Mouse (Mus musculus) kidney, adult 8-10 months (tissue): ENCODE results near the gene Olfr1359.
"Not testable (repeated sequence)": the region's sequence is repeated elsewhere in the genome, so short reads cannot be mapped to it uniquely, and the experiment has no call there.

Experiments used
- DNase-seq, 2 experiments: peaks; one replicate each; pipeline ENCODE4 v3.0.0; 2022

Gene Olfr1359

DNA sequence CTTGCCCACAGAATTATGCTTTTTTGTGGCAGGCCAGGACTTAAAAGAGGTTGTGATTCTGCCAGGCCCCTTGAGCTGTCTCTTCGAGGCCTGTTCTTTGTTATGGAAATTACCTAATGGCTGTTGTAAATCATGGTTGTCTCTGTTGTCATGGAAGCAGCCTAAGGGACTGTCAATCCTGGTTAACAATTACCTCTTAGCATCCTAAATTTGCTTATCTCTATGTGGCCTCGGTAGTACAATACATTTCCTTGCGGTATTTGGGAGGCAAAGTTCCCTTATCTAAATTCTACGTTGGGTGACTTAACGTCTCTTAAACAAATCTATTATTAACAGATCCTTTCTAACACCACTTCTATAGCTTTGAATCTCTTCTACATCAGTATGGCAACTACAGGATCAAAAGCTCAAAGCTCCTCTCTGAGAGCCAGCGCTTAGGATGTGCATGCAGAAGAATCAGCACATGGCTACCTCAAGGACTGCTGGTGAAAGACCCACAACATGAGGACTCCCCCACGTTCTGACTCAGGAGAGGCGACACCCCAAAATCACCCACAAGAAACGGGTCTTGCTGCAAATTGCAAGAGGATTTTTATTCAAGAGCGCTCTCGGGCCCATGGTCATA lies 30.1 kb downstream of the Olfr1359 start:
- DNase-seq = no peak

DNA sequence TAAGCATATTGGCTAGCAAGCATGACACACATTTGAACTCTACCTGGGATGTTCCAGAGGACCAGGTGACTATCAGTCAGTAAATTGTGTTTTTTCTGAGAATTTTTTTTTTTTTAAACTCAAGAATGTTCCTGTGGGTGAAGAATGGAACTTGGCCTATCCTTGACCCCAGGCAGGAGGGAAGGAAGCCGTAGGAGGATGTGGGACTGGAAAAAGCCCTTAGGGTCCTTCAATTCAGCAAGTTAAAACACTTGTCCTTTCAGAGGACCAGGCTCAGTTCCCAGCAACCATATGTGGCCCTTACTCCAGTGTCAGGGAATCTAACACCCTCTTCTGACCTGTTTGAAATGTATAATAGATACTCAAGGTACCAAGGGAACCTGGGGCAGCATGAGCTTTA lies 31.6 kb downstream of the Olfr1359 start:
- DNase-seq = no peak

DNA sequence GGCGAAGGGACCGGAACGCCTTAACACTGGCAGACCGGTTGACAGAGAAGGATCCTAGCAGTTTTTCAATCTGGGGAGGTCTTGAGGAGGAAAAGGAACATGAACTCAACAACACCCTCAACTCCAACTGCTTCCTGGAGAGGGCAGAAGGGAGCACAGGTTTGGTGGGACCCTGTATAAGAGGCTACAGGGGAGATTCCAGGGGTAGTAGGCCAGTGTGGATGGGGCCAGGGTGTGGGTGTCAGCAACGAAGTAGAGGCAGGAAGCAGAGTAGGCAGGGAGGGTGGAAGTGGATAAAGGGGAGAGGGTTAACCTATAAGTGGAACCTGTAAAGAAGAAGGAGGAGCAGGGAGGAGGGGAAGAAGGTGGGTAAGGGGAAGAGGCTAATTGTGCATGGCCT lies 35.6 kb downstream of the Olfr1359 start:
- DNase-seq = no peak

DNA sequence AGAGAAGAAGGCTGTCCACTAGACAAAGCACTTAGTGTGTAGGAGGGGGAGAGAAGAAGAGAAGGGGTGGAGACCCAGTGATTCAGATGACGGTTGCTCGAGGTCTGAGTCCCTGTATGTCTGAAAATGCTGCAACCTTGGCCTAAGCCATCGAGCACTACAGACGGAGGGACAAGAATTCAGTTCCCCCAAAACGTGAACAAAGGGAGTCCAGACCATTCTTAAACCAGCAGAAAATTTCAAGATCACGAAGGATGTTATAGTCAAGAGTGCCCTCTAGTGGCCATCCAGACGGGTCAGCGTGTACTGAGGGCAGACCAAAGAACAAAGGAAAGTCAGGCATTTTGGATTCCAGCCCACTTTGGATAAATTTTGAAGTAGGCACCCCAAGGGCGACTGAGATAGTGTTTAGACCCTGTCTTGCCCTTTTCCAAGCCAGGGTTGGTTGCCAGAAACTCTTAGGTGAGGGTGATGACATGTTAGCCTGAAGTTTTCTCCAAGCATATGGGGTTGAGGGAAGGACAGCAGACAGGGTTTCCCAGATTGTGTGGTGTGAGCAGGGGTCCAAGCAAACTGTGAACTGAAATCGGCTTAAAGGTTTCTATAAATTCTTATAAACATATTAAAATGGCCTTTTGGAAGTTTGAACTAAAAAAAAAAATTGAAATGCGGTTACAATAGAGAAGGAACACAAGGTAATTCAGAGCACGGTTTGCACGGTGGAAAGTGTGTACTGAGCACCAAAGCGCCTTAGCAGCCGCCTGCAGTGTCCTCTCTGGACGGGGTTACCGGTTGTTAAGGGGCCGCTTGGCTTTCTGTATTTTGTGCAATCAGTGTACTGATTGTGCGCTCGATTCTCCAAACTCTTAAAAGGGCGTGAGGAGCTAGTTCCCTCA lies 36.3 kb downstream of the Olfr1359 start:
- DNase-seq = peak; percentile 64 to 68

DNA sequence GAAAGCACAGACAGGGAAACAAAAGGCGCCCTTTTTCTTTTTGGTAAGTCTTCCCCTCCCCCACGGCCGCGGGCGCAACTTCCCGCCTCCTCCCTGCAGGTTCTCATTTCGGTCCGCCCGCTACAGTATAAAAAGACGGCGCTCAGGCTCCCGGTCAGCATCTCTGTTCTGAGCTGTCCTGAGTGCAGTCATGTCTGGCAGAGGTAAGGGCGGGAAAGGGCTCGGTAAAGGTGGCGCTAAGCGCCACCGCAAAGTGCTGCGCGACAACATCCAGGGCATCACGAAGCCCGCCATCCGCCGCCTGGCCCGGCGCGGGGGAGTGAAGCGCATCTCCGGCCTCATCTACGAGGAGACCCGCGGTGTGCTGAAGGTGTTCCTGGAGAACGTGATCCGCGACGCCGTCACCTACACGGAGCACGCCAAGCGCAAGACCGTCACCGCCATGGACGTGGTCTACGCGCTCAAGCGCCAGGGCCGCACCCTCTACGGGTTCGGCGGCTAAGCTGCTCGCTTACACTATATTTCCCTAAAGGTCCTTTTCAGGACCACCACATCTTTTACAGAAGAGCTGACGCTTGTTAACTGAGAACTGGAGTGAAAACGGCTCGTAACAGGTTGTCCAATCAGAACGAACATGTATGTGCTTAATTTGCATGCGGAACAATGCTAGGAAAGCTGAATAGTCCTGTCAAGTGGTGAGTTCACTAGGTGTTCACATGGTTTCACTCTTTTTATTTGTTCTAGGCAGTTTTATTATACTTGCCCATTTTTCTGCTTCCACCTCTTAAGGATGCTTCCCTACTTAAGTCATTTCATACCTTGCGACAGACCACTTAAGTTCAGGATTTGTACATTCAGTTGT lies 37.2 kb downstream of the Olfr1359 start, which contains the start of gene Hist1h4j:
Gene Hist1h4j (plus strand): TSS at position 159 of the 862 bp plus-strand sequence.
- not testable (repeated sequence) for DNase-seq

DNA sequence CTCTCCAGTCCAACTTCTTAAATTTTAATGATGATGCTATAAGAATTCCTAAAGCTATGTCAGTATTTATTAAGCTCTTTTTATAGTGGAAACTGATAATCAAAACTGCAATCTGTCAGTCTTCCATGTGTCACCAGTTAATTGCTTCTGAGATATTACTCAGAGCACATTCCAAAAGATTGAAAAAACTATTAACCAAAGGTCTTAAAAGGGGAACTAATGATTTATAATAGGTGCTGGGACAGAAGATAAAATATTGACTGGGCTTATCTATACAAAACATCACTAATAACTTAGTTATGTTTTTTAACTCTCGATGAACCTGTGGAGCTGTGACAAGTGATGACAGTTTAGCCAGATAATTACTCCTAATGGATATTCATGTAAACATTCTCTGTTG lies 47.1 kb downstream of the Olfr1359 start:
- DNase-seq = no peak

DNA sequence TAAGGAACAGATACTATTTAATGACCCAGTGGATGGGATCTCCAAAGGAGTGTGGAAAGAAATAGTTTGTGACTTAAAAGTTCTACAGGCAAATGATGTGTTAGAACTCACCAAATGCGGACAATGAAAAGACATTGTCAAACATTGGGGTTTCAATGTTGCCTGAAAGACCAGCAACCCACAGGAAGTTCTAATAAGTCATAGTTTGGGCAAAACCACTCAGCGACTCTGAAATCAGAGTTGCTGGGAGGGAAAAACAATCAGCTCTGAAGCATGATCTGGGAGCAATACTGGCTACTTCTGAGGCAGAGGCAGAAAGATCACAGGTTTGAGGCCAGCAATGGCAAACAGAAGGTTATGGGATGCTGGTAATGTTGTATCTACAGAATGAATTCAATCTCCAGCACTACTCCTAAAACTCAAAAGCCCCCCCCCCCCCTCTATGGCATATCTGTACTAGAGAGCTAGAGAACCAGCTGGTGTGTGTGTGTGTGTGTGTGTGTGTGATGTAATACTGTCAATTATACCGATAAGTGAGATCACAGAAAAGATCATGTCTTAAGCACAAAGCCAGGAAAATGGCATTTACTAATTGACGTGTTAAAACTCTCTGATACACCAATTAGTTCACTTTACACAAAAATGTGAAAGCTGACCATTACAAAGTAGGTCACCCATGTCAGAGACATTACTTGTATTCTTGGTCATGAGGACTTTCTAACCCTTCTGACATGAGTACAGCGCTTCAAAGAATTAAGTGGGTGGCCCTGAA lies 51.7 kb downstream of the Olfr1359 start:
- no peak for DNase-seq

DNA sequence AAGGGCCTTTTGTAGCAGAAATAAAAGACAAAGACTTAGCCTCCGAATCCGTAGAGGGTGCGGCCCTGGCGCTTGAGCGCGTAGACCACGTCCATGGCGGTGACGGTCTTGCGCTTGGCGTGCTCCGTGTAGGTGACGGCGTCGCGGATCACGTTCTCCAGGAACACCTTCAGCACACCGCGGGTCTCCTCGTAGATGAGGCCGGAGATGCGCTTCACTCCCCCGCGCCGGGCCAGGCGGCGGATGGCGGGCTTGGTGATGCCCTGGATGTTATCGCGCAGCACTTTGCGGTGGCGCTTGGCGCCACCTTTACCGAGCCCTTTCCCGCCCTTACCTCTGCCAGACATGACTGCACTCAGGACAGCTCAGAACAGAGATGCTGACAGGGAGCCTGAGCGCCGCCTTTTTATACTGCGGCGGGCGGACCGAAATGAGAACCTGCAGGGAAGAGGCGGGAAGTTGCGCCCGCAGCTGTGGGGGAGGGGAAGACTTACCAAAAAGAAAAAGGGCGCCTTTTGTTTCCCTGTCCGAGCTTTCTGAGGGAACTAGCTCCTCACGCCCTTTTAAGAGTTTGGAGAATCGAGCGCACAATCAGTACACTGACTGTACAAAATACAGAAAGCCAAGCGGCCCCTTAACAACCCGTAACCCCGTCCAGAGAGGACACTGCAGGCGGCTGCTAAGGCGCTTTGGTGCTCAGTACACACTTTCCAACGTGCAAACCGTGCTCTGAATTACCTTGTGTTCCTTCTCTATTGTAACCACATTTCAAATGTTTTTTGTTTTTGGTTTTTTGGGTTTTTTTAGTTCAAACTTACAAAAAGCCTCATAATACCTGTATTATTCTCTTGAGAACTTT lies 52.5 kb downstream of the Olfr1359 start, which contains the start of gene Hist1h4k:
Gene Hist1h4k (minus strand): TSS at position 347 of the 859 bp plus-strand sequence.
- peak; percentile 58 to 68 for DNase-seq

DNA sequence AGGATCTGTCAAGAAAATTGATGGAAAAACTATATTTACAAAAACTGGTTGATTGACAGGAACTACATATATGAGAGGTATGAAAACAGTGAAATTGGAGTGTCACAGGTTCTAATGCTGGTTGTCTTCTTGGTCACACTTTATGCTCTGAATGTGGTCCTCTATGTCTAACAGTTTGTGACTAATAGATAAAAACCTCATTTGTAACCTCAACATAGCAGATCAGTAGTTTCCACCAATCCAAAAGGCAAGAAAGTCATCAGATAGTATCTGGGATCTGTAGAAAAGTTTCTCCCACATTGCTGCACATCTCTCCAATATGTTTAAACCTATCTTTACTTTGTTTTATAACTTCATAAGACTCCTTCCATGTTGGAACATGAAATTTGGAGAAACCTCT lies 53.5 kb downstream of the Olfr1359 start:
- DNase-seq = no peak

DNA sequence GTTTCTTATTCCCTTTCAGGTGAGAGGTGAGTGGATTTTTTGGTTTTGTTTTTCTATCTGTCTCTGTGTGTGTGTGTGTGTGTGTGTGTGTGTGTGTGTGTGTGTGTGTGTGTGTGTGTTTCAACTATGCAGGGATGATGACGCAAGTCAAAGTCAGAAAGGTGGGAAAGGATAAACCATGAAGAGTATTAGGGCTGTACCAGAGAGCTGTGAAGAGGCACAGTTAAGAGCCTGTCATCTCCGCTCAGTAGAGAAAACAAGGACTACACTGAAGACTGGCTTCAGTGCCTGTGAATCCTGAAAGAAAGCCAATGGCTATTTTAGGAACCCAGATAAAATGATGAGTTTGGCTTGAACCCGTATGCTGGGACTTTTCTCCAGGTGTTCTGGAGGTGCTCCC lies 53.9 kb downstream of the Olfr1359 start:
- DNase-seq = no peak

DNA sequence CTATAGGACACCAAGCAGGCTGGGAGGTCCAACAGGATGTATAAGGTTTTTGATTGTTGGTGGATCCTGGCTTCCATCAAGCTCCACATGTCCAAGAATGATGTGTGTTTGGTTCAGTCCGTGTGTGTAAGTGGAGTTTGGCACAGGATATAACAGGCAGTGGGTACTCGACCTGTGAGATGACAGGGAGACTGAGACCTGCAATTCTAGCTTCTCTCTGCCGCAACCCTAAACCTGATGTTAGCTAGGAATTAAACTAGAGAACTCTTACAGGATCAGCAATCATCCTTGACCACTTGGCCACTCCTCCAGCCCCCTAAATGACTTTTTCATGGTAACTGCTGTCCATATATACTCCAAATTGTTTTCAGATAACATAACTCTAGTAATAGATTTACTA lies 54.4 kb downstream of the Olfr1359 start:
- DNase-seq = no peak

DNA sequence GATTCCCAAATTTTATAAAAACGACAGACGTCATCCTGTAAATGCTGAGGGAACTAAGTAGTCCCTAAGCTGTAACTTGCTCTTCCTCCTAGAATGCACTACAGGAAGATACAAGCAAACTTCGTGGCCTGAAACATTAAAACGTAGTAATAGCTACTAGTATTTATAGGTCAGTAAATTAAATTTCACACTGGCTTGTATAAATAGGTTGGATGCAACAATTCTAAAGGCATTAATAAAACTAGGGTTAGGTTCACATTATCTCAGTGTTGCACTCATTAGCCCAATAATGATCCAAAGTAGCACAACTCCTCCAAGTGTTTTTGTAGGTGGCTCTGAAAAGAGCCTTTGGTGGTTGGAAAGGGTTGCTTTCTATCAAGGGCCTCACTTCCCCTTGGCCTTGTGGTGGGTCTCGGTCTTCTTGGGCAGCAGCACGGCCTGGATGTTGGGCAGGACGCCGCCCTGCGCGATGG lies 55.2 kb downstream of the Olfr1359 start:
- no peak for DNase-seq

DNA sequence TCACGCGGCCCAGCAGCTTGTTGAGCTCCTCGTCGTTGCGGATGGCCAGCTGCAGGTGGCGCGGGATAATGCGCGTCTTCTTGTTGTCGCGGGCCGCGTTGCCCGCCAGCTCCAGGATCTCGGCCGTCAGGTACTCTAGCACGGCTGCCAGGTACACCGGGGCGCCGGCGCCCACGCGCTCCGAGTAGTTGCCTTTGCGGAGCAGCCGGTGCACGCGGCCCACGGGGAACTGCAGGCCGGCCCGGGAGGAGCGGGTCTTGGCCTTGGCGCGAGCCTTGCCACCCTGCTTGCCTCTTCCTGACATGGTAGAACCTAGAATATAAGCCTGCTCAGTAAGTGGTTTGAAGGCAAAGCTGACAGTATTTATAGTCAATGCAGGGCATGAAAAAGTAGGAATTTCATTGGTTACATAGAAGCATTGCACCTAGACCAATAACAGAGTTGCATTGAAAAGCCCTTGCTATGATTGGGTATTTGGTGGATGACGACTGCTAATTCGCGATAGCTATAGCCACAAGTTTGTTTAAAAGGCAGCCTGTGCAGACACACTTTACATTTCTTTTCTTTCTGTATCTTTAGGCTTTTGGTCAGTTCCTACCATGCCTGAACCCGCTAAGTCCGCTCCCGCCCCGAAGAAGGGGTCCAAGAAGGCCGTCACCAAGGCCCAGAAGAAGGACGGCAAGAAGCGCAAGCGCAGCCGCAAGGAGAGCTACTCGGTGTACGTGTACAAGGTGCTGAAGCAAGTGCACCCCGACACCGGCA lies 55.8 kb downstream of the Olfr1359 start, which contains the start of the genes Hist1h2ak and Hist1h2bn:
Gene Hist1h2ak (minus strand): TSS at position 304 of the 762 bp plus-strand sequence.
Gene Hist1h2bn (plus strand): TSS at position 600 of the 762 bp plus-strand sequence.
- DNase-seq = peak; percentile 12 to 58

DNA sequence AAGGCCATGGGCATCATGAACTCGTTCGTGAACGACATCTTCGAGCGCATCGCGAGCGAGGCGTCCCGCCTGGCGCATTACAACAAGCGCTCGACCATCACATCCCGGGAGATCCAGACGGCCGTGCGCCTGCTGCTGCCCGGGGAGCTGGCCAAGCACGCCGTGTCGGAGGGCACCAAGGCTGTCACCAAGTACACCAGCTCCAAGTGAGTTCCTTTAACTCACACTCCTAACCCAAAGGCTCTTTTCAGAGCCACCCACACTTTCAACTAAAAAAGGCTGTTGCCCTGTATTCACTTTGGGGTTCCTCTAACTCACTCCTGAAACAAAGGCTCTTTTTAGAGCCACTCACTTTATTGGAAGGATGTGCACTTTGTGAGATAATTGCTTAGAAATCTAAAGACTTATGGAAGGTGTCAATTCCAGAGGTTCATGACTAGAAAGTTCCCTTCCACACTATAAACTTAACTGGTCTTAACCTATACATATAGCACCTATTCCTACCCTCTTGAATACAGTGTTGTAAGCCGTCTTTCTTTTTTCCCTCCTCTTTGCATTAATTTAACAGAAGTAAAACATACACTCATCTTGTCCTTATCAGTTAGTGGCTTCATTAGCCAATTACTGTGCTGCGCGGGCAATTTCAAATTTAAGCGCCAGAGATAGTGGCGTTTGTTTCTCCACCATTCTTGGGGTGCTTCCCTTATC lies 56.5 kb downstream of the Olfr1359 start:
- DNase-seq = not testable (repeated sequence)

DNA sequence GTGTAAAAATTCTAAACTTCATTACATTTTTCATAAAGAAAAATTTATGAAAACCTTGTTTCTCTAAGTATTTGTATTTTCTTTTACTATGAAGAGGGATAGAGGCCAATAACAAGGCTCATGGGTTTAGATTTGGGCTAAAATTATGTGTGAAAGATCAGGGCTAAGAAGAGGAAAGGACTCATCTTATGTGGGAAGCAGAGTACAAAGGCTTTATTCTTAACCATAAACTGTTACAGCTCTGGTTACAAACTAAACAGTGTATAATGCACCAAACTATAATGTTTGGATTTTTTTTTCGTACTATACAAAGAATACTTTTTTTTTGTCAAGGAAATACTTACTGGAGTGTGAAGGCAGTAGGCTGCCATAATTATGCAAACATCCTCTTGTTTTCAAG lies 57.8 kb downstream of the Olfr1359 start:
- DNase-seq = no peak
